Mouse (Mus musculus) heart, postnatal 14 days (tissue): ENCODE data around the gene Bex4. TPM values are rescaled to one million over a fixed set of nuclear protein-coding genes. Genes with fewer than 3 reads are reported as not detected.

ENCODE experiments used
- DNase-seq, 2 experiments: peaks; one replicate each; pipeline ENCODE4 v3.0.0; 2021 to 2022
- intact Hi-C: fragments of 180-260 bp; cut with DNase I; formaldehyde crosslinking; loops from one replicate; pipeline ENCODE4 v1.15.1; 2025
- microRNA-seq, 2 experiments: library from miRNA; unstranded; fragments of <30 nt; microRNA quantifications; one replicate each; pipeline ENCODE4 v1.2.0; 2021 to 2022
- total RNA-seq, 2 experiments: library from RNA; stranded (reverse); gene quantifications; 2 replicates each; pipeline ENCODE4 v1.2.3; 2021

The Bex4 gene
- total RNA-seq, 2 experiments from 2014 or later, result 0.71 to 1.7 TPM

DNA sequence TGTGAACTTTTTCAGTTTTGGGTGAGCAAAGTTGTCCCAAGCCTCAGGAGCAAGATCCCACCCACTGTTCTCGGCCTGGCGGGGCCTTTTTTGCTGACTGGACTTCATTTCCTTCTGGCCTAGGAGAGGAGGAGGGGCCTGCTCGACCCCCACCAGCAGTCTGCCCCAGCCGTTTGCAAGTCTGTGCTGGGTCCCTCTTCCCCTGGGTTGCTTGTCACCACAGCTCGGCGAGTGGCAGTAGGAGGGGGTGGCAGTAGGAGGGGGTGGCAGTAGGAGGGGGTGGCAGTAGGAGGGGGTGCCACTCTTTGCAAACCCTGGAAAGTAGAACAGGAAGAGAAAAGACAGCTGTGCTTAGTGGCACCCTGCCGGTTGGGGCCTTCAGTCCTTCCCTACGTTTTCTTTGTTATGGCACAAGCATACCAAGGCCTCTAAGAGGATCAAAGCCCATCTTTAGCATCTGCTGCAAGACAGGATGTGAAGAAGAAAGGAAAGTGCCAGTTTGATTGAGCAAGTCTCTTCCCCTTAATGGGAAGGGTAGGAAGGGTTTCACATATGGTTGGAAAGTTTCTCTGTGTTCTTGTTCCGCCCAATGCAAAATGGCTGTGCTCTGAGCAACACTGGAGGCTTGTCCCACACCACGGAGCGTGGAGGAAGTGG is 42.2 kb downstream of the Bex4 start:
- no peak for DNase-seq
- intact Hi-C loops, result no loop called here

DNA sequence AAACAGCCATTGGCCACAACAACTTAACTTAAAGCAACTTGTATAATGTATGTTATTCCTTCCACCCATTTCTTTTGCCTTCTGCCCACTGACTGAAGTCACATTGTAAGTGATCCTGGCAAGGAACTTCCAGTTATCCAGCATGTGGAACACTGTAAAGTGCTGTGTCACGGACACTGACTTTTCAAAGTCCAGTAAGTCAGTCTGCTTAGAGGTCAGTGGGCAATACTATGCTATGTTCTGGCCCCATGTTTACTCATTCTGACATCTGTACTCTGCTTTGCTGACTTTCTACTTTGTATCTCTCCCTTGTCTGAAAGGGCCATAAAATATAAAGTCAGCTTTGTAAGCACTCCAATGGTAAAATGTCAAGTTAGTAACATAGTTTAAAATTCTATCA is 44.3 kb downstream of the Bex4 start:
- no peak for DNase-seq
- intact Hi-C loops, result no loop called here

Small RNA genes lying within 50 kb of the gene (microRNA-seq; reads per million reads assigned to microRNA genes)
- 0 reads per million in 2 experiments for gene Mir6383

Other genes starting within 250 kb of the Bex4 start
- 1 to 10 TPM; 3.1 to 5.2 TPM for gene Arxes2, start 145.2 kb upstream of the Bex4 start, total RNA-seq
- gene Arxes1, start 105.6 kb upstream of the Bex4 start, total RNA-seq, result 1 to 10 TPM; 1.3 to 1.6 TPM
- gene Bex2, start 70.8 kb upstream of the Bex4 start, total RNA-seq, result under 1 TPM in 1 of 2 experiments, not detected in 1; 0.59 TPM
- not detected for gene Nxf3, start 53.7 kb upstream of the Bex4 start, total RNA-seq
- gene Tceal8, start 33.3 kb downstream of the Bex4 start, total RNA-seq, result 10 to 100 TPM; 27.2 to 34.4 TPM
- 1 to 10 TPM; 1.6 to 1.7 TPM for gene Tceal5, start 64.9 kb downstream of the Bex4 start, total RNA-seq
- 1 to 10 TPM; 1.9 to 2.0 TPM for gene Tceal7, start 75.8 kb downstream of the Bex4 start, total RNA-seq
- 1 to 10 TPM; 2.9 to 7.0 TPM for gene Bex1, start 76.5 kb downstream of the Bex4 start, total RNA-seq
- 10 to 100 TPM; 48.5 to 49.3 TPM for gene Tceal9, start 106.1 kb downstream of the Bex4 start, total RNA-seq
- gene Bex3, start 131.3 kb downstream of the Bex4 start, total RNA-seq, result 10 to 100 TPM; 28.7 to 30.9 TPM